Mouse (Mus musculus): ENCODE measurements around the gene Brms1l.

The Brms1l gene

DNA sequence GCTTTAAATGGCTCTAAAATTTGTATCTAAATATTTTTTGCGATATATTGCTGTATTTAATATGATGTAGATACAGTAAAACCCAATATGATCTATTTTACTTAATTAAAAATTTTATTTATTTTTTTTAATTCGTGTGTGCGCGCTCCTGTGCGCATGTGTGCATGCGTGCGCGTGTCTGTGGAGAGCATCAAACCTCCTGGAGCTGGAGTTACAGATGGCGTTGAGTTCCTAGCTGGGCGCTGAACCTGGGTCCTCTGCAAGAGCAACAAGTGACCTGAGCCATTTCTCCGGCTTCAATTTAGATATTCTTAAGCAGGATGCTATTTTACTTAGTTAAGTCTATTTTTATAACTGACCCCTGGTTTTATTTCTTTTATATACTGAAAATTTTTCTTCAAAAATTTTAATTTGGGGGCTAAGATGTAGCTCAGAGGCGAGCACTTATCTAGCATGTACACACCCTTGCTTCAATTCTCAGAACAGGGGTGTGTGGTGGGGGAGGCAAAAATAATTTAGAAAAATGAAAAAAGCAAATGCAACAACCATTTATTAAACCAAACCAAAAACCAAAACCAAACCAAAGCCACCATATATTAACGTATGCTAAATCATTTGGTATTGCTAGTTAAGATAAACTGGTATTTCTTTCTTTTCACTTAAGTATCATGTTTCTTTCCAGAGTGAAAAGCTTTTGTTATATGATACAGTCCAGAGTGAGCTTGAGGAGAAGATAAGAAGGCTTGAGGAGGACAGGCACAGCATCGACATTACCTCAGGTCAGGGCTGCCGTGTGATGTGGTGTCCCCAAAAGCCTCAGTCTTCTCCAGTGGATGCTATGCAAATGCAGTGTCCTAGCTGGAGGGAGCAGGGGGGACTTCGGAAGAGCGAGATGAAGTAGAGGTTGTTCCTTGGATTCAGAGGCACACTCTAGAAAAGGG is 23.6 kb downstream of the Brms1l start:
- no peak for DNase-seq (ENCODE audit: extremely low read depth, low read depth, low spot score)

DNA sequence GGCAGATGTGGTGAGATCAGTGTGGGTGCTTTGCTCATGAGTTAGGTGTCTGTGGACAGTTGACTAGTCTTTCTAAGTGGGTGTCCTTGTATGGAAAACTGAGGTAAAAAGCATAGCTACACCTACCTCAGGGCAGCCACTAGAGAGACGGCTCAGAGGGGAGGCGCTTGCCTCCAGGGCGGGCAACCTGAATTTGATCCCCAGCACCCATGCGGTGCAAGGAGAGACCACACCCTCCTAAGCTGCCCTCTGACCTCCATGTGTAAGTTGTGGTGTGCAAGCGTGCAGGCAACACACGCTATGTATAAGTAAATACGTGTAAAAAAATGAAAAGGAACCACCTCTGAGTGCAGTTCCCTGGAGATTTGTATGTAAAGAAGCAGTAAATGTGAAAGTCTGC is 24.5 kb downstream of the Brms1l start:
- no peak for DNase-seq (ENCODE audit: extremely low read depth, low read depth, low spot score)

DNA sequence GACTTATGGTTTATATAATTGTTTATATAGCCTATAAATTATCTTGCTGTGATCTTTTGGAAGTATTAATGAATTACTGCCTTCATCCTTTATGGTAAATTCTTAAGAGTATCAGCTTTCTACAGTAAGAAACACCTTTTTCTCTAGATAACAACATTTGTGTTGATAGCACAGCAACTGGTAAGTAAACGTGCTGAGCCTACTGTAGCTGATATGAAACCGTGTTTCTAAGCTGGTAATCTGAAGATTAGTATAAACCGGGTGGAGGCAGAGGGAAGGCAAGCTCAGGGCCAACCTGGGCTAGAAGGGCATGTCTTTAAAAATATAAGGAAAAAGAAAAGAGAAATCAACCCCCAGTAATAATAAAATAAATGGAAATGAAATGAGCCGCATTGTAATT is 31.6 kb downstream of the Brms1l start:
- no peak for DNase-seq (ENCODE audit: extremely low read depth, low read depth, low spot score)

DNA sequence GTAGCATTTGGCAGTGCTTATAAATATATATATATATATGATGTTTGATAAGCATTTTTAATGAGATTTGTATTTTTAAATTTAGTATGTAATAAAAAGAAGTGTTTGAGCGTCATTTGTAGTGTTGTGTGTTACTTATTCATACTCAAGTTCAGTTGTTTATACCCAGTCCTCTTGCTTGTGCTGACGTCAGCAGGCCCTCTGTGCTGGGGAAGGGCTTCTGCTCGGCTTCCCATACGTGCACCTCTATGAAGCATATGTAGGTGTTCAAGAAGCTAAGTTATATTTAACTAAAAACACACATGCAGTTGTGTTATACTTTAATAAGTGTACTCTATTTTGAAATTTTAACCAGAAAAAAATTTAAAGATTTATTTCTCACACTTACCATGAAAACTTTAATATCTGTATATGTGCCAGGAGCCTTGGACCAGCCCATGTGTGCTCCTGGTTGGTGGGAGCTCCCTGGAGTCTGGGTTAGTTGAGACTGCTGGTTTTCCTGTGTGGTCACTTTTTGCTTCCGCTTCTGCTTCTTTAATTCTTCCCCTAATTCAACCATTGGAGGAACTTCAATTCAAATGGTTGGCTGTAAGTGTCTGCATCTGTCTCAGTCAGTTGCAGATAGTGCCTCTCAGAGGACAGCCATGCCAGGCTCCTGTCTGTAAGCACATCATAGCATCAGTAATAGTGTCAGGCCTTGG is 33.6 kb downstream of the Brms1l start:
- DNase-seq (ENCODE audit: extremely low read depth, low read depth, low spot score), result no peak

DNA sequence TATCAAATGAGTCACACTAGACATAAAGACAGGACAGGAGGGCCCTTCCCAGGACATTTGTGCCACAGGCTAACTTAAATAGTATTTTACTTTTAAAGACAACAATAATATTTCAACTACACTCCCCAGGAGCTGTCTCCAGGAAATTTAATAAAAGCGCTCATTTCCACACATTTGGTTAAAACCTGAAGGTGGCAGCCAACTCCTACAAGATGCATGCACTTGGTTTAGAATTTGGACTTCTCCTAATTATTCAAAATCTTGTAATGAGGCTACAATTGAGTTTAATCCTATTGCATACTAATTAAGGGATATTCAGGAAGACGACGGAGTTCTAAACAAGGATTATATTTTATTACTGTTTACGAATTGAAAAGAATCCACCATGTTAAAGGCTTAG is 49.3 kb downstream of the Brms1l start:
- no peak for DNase-seq (ENCODE audit: extremely low read depth, low read depth, low spot score)

DNA sequence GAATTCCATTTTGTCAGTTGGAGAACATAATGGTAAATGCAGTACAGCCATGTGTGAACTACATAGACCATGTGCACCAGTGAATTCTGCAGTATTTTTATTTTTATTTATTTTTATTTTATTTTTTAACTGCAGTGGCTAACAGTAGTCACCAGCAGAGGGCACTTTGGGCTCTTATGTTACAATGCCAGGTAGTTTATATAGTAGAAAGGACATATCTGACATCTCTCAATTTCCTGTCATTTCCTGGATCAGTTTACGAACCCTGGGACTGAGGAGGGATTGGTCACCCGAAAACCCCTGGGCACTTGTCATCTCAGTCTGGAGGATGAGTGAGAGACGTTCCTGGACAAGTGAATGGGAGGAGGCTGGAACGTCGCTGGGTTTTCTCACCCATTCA is 52.4 kb downstream of the Brms1l start:
- DNase-seq (ENCODE audit: extremely low read depth, low read depth, low spot score), result no peak

DNA sequence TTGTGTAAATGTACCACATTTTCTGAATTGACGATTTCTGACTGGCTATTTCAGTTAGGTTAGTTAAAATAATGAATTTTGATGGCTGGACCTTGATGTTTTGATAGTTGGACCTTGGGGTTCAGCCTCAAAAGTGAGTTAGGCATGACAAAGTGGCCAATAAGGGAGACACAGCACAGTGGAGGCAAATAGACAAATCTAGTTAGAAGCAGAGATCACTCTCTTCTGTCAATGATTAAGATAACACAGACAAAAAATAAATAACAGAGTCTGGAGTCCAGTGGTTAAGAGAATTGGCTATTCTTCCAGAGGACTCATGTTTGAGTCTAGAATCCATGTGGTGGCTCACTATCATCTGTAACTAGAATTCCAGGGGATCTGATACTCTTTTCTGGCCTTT is 68.7 kb downstream of the Brms1l start:
- DNase-seq (ENCODE audit: extremely low read depth, low read depth, low spot score), result no peak

DNA sequence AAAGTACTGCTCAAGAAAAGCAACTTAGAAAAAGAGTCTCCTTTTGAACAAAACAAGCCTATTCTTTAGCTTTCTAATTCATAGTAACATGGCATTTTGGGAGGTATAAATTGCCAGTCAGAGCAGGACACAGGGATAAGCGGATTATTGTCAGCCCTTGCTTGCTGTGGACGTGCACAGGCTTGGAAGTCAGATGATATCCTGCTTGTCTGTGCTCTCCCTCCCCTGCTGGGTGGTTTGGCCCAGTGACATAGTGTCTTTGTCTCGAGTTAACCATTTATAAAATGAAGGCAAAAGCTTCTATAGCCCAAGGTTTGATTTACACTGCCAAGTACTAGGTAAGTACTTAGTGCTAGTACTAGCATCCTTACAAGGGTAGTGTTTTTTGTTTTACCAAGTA is 76.0 kb downstream of the Brms1l start:
- DNase-seq (ENCODE audit: extremely low read depth, low read depth, low spot score), result no peak

DNA sequence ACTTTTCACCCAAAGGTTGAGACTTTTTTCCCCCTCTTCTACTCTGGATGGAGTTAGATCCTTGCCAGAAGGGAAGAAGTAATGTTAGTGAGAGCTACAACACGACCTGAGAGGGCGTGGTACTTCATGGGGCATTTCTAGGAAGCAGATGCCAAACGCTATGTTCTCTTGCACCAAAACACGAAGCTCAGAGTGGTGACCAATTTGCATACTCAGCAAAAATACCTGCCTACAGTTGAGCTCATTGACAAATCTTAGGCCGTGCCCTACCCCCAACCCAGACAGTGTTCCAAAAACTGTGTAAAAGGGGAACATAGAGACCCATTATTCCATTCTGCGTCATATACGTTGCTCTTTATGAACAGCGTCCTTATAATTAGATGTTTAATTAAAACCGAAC is 77.1 kb downstream of the Brms1l start:
- no peak for DNase-seq (ENCODE audit: extremely low read depth, low read depth, low spot score)

DNA sequence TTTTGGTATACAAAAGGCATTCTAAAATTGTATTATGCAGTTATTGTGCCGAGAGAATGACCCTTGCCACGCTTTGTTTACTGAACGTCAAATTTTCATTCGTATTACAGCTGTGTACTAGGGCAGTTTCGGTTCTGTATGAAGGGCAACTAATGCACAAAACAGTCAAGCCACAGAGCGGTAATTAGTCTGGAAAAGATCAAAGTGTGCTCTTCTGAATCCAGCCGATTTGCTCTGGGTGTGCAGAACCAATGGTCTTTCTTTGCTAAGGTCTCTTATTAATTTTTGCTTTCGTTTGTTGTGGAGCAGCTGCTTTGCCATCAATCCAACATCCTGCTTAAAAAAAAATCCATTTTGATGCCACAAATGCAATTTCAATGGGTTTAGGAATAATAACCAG is 80.1 kb downstream of the Brms1l start:
- no peak for DNase-seq (ENCODE audit: extremely low read depth, low read depth, low spot score)

DNA sequence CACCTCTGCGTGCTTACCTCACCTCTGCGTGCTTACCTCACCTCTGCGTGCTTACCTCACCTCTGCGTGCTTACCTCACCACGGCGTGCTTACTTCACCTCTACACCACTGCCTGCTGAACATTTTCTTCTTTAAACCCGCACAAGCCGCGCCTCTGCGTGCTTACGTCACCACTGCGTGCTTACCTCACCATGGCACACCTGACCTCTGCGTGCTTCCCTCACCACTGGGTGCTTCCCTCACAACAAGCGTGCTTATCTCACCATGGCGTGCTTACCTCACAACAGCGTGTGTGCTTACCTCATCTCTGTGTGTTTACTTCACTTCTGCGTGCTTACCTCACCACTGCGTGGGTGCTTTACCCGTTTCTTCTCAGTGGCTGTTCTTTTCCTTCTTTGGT is 80.9 kb downstream of the Brms1l start:
- DNase-seq (ENCODE audit: extremely low read depth, low read depth, low spot score), result no peak
